Mouse (Mus musculus): ENCODE measurements around the gene Hpn. TPM values are rescaled to one million over a fixed set of nuclear protein-coding genes. Genes with fewer than 3 reads are reported as not detected.

Gene Hpn
- polyA plus RNA-seq, 1 experiment from 2014 or later, result 145 TPM

DNA sequence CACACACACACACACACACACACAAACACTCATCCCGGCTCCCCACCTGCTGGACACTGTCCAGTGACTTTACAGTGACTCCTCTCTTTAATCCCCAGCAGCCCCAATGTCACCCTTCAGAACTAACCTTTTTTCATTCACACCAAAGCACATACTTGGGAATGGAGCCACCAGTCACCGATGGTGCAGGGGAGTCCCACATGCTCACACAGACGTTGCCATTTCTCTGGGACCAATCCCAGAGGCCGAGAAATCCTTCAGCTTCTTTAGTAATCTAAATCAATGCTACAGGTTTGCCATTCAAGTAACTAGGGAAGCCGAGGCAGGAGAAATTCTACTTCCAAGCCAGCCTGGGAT, 40.4 kb downstream of the Hpn start:
- Histone ChIP-seq H3K4me2 (ENCODE audit: low read depth, low read length) (no peak overlapping the region), H3K4me3 (ENCODE audit: low read depth, low read length) (no peak overlapping the region), H3K36me3 (ENCODE audit: control insufficient read depth, insufficient read depth) (no peaks in the 10 kb centered on the region), H3K9ac (ENCODE audit: low read depth, low read length) (no peak overlapping the region), H3K9me3 (replicated peaks; ENCODE audit: control insufficient read depth, low read length) (no peaks in the 10 kb centered on the region), H3K27ac (ENCODE audit: low read length) (no peak overlapping the region), H3K27me3 (ENCODE audit: control insufficient read depth, insufficient read depth, low read depth, low read length) (no peaks in the 10 kb centered on the region), H3K4me1 (ENCODE audit: control insufficient read depth, low read depth, low read length) (no peaks in the 10 kb centered on the region; the same call in 1 of the 2 replicates)
- no peak for ATAC-seq (ENCODE audit: low read depth)
- WGBS (ENCODE audit: insufficient replicate concordance), result 48% methylated on average over 5 of the region's 5 CpGs

DNA sequence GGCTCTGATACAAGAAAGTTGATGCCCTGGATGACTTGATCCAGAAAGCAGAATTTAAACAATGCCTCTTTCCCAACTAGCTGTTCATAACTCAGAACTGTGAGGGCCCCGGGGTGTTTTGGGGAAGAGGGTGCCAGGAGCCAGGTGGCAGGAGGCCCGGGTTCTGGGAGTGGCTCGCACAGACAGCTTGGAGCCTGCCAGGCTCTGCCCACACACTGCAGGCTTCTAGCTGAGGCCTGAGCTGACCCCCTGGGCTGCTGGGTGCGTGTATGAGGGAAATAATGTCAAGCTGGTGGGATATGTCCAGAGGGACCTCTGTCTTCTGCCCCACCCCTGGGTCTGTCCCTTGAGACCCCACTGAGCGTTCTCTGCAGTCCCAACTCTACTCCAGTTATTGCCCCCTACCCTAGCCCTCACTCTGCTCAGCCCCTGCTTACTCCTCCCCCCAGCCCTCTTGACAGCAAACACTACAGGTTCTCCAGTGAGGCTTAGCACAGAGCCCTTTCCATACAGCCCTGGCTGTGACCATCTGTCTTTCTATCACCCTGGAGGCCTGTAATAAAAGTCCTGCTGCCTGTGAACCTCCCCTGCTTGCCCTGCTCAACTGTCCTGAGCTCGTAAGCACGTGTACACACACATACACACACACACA, 40.9 kb downstream of the Hpn start:
- Histone ChIP-seq H3K27me3 (ENCODE audit: control insufficient read depth, insufficient read depth, low read depth, low read length) (no peaks in the 10 kb centered on the region), H3K4me1 (ENCODE audit: control insufficient read depth, low read depth, low read length) (no peaks in the 10 kb centered on the region; the same call in 1 of the 2 replicates), H3K36me3 (ENCODE audit: control insufficient read depth, insufficient read depth) (no peaks in the 10 kb centered on the region), H3K27ac (ENCODE audit: low read length) (no peak overlapping the region), H3K4me2 (ENCODE audit: low read depth, low read length) (no peak overlapping the region), H3K9ac (ENCODE audit: low read depth, low read length) (no peak overlapping the region), H3K9me3 (replicated peaks; ENCODE audit: control insufficient read depth, low read length) (no peaks in the 10 kb centered on the region), H3K4me3 (ENCODE audit: low read depth, low read length) (no peak overlapping the region)
- 49% methylated on average over 7 of the region's 7 CpGs for WGBS (ENCODE audit: insufficient replicate concordance)
- ATAC-seq (ENCODE audit: low read depth), result no peak

DNA sequence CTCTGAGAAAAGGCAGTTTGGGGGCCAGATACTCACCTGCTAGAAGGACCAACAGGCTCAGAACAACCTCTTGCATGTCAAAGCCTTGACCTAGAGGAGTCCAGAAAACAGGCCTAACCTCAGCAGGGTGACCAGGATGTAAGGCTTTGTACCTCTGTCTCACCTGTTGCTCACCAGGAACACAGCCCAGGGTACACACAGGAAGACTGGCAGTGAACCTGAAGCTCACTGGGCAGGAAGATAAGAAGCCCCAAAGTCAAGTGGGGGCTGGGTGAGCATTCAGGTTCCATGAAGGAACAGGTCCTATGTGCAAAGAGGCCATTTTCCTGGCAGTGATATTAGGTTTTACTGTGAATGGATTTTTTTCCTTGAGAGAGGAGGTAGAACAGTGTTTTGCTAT, 41.5 kb downstream of the Hpn start:
- H3K9ac ChIP-seq (ENCODE audit: low read depth, low read length), result no peak overlapping the region
- ATAC-seq (ENCODE audit: low read depth), result no peak
- no peak overlapping the region for H3K27ac ChIP-seq (ENCODE audit: low read length)
- H3K36me3 ChIP-seq (ENCODE audit: control insufficient read depth, insufficient read depth), result no peaks in the 10 kb centered on the region
- no peaks in the 10 kb centered on the region for H3K9me3 ChIP-seq (replicated peaks; ENCODE audit: control insufficient read depth, low read length)
- no peaks in the 10 kb centered on the region for H3K27me3 ChIP-seq (ENCODE audit: control insufficient read depth, insufficient read depth, low read depth, low read length)
- no peak overlapping the region for H3K4me3 ChIP-seq (ENCODE audit: low read depth, low read length)
- no peaks in the 10 kb centered on the region for H3K4me1 ChIP-seq (ENCODE audit: control insufficient read depth, low read depth, low read length)
- H3K4me2 ChIP-seq (ENCODE audit: low read depth, low read length), result no peak overlapping the region

DNA sequence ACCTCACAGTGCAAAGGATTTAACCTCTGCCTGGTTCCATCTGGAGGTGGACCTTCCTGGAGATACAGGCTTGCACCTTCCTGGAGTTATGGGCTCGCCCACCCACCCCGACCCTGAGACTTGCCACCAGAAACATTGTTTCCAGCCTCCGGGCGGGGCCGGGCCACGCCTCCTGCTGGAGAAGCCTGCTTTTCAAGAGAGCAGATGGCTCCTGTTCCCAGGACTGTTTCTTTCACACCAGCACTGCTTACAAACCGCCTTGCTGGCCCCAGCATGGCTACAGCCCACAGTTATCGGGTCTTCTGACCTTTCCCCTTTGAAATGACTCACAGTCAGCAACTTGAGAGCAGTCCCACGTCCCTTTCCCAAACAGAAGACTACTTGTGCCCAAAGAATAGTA, 42.8 kb downstream of the Hpn start:
- no peak overlapping the region for H3K4me2 ChIP-seq (ENCODE audit: low read depth, low read length)
- no peak for ATAC-seq (ENCODE audit: low read depth)
- H3K4me1 ChIP-seq (ENCODE audit: control insufficient read depth, low read depth, low read length), result no peaks in the 10 kb centered on the region
- 41% methylated on average over 9 of the region's 9 CpGs for WGBS (ENCODE audit: insufficient replicate concordance)
- H3K4me3 ChIP-seq (ENCODE audit: low read depth, low read length), result no peak overlapping the region
- no peaks in the 10 kb centered on the region for H3K9me3 ChIP-seq (replicated peaks; ENCODE audit: control insufficient read depth, low read length)
- H3K27ac ChIP-seq (ENCODE audit: low read length), result no peak overlapping the region
- no peaks in the 10 kb centered on the region for H3K36me3 ChIP-seq (ENCODE audit: control insufficient read depth, insufficient read depth)
- no peak overlapping the region for H3K9ac ChIP-seq (ENCODE audit: low read depth, low read length)
- H3K27me3 ChIP-seq (ENCODE audit: control insufficient read depth, insufficient read depth, low read depth, low read length), result no peaks in the 10 kb centered on the region

DNA sequence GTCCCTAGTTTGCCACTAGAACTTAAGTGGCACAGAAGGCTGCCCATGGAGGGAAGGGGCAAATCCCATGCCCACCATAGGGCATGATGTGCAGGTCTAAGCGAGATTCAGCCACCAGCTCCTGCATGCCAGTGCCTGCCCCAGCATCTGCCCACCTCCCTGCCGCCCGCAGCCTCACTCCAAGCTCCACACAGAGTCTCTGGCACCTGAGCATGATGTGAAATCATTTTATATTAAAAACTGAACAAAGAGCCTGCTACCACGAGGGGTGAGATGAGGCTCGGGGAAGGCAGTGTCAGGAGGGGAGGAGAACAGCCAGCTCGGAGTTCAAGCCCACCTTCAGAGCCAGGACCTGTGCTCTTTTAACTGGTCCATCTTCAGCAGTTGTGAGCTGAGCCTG, 44.8 kb downstream of the Hpn start:
- no peaks in the 10 kb centered on the region for H3K4me1 ChIP-seq (ENCODE audit: control insufficient read depth, low read depth, low read length)
- H3K4me2 ChIP-seq (ENCODE audit: low read depth, low read length), result no peak overlapping the region
- ATAC-seq (ENCODE audit: low read depth), result no peak
- H3K9me3 ChIP-seq (replicated peaks; ENCODE audit: control insufficient read depth, low read length), result no peaks in the 10 kb centered on the region
- no peak overlapping the region for H3K9ac ChIP-seq (ENCODE audit: low read depth, low read length)
- H3K36me3 ChIP-seq (ENCODE audit: control insufficient read depth, insufficient read depth), result no peaks in the 10 kb centered on the region
- 53% methylated on average over 6 of the region's 6 CpGs for WGBS (ENCODE audit: insufficient replicate concordance)
- H3K4me3 ChIP-seq (ENCODE audit: low read depth, low read length), result no peak overlapping the region
- no peaks in the 10 kb centered on the region for H3K27me3 ChIP-seq (ENCODE audit: control insufficient read depth, insufficient read depth, low read depth, low read length)
- no peak overlapping the region for H3K27ac ChIP-seq (ENCODE audit: low read length)

DNA sequence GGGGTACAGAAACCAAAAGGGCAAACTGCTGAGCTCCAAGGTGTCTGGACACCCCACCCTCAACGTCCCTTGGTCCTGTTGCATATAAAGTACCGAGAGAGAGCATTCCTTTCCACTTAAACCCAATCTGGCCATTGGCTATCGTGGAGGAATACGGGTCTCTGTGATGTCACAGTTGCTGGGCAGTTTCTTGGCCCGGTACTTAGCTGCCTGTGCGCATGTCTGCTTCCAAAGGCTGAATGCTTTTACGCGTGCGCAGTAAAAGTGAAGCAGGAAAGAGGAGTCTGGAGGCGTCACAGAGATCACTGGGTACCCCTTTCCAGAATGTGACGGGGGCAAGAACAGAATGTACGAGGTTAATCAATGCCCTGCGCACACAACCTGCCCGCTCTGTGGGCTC, 45.6 kb downstream of the Hpn start:
- H3K27me3 ChIP-seq (ENCODE audit: control insufficient read depth, insufficient read depth, low read depth, low read length), result no peaks in the 10 kb centered on the region
- H3K9ac ChIP-seq (ENCODE audit: low read depth, low read length), result no peak overlapping the region
- no peaks in the 10 kb centered on the region for H3K4me1 ChIP-seq (ENCODE audit: control insufficient read depth, low read depth, low read length)
- 72% methylated on average over 14 of the region's 14 CpGs for WGBS (ENCODE audit: insufficient replicate concordance)
- no peaks in the 10 kb centered on the region for H3K9me3 ChIP-seq (replicated peaks; ENCODE audit: control insufficient read depth, low read length)
- no peak for ATAC-seq (ENCODE audit: low read depth)
- no peak overlapping the region for H3K27ac ChIP-seq (ENCODE audit: low read length)
- H3K4me2 ChIP-seq (ENCODE audit: low read depth, low read length), result no peak overlapping the region
- H3K4me3 ChIP-seq (ENCODE audit: low read depth, low read length), result no peak overlapping the region
- no peaks in the 10 kb centered on the region for H3K36me3 ChIP-seq (ENCODE audit: control insufficient read depth, insufficient read depth)

DNA sequence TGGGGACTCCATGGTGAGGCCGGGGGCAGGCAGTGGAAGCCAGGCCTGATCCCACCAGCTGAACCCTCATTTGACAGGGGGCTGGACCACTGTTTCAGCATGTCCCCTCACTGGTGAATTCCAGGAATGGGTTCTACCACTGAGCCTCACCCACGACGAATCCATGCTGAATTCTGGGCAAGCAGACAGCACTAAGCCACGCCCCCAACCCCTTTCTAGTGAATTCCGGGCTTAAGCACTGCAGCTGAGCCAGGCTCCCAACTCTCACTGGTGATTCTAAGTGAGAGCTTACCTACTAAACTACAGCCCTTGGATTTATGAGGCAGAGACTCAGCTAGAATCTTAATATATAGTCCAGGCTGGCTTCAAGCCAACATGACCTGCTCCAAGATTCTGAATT, 47.3 kb downstream of the Hpn start:
- 48% methylated on average over 5 of the region's 5 CpGs for WGBS (ENCODE audit: insufficient replicate concordance)
- ATAC-seq (ENCODE audit: low read depth), result no peak
- Histone ChIP-seq H3K4me3 (ENCODE audit: low read depth, low read length) (no peak overlapping the region), H3K9me3 (replicated peaks; ENCODE audit: control insufficient read depth, low read length) (no peaks in the 10 kb centered on the region), H3K27ac (ENCODE audit: low read length) (no peak overlapping the region), H3K36me3 (ENCODE audit: control insufficient read depth, insufficient read depth) (no peaks in the 10 kb centered on the region), H3K4me2 (ENCODE audit: low read depth, low read length) (no peak overlapping the region), H3K27me3 (ENCODE audit: control insufficient read depth, insufficient read depth, low read depth, low read length) (no peaks in the 10 kb centered on the region), H3K4me1 (ENCODE audit: control insufficient read depth, low read depth, low read length) (no peaks in the 10 kb centered on the region), H3K9ac (ENCODE audit: low read depth, low read length) (no peak overlapping the region)

DNA sequence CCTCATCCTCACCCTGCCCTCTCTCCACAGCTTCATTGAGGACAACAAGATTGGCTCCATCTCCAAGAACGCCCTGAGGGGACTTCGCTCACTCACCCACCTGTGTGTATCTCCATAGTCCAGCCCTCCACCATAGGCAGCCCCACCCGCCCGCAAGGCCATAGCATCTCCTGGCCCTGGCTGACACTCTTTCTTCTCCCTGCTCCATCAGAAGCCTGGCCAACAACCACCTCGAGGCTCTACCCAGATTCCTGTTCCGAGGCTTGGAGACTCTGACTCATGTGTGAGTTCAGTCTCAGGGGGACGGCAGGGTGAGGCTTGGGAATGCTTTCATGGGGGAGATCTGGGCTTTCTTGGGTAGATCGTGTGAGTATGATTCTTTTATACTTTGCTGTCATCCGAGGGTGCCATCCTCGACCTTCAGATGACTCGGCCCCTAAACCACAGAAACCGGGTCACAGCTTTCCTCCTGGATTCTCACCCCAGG, 52.0 kb downstream of the Hpn start:
- no peaks in the 10 kb centered on the region for H3K4me1 ChIP-seq (ENCODE audit: control insufficient read depth, low read depth, low read length)
- 61% methylated on average over 12 of the region's 12 CpGs for WGBS (ENCODE audit: insufficient replicate concordance)

DNA sequence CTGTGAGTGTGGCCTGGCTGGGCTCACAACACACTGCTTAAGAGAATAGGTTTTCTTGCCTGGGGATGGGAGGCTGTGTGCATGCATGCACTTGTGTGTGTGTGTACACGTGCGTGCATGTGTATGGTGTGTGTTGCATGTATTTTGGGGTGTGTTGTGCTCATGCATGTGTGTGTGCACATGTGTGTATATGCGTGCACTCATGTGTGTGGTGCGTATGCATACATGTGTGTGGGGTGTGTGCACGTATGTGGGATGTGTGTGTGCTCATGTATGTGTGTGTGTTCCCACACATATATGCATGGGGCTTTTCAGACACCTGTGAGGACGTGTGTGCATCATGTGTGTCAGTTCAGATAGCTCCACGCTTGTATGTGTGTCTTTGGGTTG, 54.5 kb downstream of the Hpn start:
- WGBS (ENCODE audit: insufficient replicate concordance), result 67% methylated on average over 7 of the region's 7 CpGs
- Histone ChIP-seq H3K27me3 (ENCODE audit: control insufficient read depth, insufficient read depth, low read depth, low read length) (no peaks in the 10 kb centered on the region), H3K9ac (ENCODE audit: low read depth, low read length) (no peak overlapping the region), H3K36me3 (ENCODE audit: control insufficient read depth, insufficient read depth) (no peaks in the 10 kb centered on the region), H3K9me3 (replicated peaks; ENCODE audit: control insufficient read depth, low read length) (no peaks in the 10 kb centered on the region), H3K4me2 (ENCODE audit: low read depth, low read length) (no peak overlapping the region), H3K27ac (ENCODE audit: low read length) (no peak overlapping the region), H3K4me3 (ENCODE audit: low read depth, low read length) (no peak overlapping the region), H3K4me1 (ENCODE audit: control insufficient read depth, low read depth, low read length) (no peaks in the 10 kb centered on the region)
- no peak for ATAC-seq (ENCODE audit: low read depth)

More for the DNA sequence above, 52.0 kb downstream of the Hpn start:
- no peaks in the 10 kb centered on the region for H3K9me3 ChIP-seq (replicated peaks; ENCODE audit: control insufficient read depth, low read length)
- H3K27ac ChIP-seq (ENCODE audit: low read length), result no peak overlapping the region
- no peak overlapping the region for H3K4me3 ChIP-seq (ENCODE audit: low read depth, low read length)
- H3K27me3 ChIP-seq (ENCODE audit: control insufficient read depth, insufficient read depth, low read depth, low read length), result no peaks in the 10 kb centered on the region
- H3K9ac ChIP-seq (ENCODE audit: low read depth, low read length), result no peak overlapping the region
- ATAC-seq (ENCODE audit: low read depth), result no peak
- H3K4me2 ChIP-seq (ENCODE audit: low read depth, low read length), result no peak overlapping the region
- no peaks in the 10 kb centered on the region for H3K36me3 ChIP-seq (ENCODE audit: control insufficient read depth, insufficient read depth)
